Mouse (Mus musculus) activated CD4-positive, CD25-positive, alpha-beta regulatory T cell, adult 9 weeks (primary cell): ENCODE measurements around the gene Commd1. TPM values are rescaled to one million over a fixed set of nuclear protein-coding genes. Genes with fewer than 3 reads are reported as not detected.

Source experiments
- polyA plus RNA-seq: library from polyadenylated mRNA; unstranded; fragments of 100-300 nt; shearing (Covaris generic); gene quantifications from one replicate; pipeline ENCODE4 v1.2.1, GENCODE M21; 2017

Commd1 gene
- 117 TPM for polyA plus RNA-seq

DNA sequence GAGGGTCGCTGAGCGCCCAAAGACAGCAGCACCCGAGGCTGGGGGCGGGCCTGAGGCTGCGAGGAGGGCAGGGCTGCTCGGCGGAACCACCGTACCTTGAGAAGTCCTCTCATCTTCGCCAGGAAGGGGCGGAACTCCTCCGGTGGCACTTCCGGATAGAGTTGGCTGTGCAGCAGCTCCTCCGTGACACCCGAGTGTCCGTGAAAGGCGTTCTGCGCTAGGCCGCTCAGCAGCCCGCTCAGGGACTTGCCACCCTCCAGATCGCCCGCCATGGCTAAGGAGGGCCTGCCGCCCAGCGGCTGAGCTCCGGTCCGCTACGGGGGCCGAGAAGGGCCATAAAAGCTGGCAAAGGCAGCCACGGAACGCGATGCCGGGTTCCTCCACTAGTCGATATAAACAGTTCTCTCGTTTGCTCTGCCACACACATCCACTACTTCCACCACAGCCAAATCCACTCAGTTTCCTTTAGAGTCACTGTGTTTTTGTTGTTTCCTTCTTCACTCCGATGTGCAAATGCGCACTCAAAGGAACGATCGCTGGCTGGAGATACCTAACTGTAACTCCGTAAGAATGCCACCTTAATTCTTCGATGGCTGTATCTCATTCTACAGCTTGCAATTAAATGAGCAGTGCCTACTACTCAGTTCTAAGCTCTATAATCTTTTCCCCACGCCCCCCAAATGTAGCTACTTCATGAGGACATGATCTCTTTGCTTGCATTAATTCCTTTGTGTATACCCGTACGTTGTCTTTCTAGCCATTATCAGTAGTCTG is at the start of gene Commd1, which contains the start of gene Gm28048:
Commd1 (minus strand) TSS at position 399 of the 774 bp plus-strand sequence.
Gm28048 (minus strand) TSS at position 107 of the 774 bp plus-strand sequence.

DNA sequence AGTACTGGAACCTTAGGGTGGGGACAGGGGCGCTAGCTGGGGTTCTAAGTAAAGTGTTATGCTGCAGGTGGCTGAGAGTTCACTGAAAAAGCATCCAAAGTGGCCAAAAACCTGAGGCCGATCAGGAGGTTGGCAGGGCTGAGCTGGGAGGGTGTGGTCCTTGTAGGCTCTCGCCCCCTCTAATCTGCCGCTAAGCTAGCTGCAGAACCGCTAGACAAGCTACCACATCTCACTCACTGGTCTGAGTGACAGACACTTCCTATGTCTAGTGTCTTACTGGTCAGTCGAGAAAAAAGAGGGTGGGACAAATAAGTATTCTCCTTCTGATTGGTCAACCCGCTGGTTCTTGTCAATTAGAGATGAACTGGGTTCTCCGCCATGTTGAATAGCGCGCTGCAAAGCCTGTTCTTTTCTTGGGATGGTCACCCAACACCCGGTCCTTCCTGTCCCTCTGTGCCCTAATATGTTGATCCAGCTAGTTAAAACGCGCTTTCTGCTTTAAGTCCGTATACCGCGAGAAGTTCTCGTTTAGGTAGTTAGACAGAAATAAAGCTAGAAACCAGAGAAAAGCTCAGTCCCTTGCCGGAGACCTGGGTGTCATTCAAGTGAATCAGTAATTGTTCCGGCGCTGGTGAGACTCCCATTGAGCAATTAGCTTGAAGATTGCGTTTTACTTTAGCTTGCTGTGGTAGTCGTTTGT is 25.4 kb upstream of the Commd1 start, which contains the start of gene Fam161a:
Fam161a (plus strand) TSS at position 51 of the 700 bp plus-strand sequence.

DNA sequence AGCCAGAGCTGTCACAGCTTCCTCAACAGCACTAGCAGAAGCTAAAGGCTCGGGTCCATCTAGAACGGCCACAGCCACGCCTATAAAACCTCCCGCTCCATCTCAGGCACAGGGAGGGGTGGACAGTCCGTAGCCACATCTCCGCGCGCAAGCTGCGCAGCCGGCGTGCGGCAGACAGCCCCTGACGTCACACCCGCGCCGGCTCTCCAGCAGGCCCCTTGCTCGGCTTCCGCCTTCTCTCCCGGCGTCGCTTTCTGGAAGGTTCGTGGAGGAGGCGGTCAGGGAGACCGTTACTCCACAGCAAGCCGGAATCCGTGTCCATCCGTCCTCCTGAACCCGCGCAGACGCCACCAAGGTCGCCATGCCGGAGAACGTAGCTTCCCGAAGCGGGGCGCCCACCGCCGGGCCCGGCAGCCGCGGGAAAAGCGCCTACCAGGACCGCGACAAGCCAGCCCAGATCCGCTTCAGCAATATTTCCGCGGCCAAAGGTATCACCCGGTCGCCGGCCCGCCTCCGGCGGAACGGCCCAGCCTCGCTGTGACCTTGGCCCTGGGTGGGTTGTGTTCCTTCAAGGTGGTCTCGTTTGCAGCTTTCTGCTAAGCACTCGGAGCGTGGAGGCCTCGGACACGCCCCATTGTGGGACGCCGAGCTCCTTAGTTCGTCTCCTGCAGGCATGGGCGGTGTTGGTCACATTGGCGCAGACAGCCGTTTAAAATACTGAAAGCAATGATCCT is 8.4 kb upstream of the Commd1 start, which contains the start of gene Cct4:
Cct4 (plus strand) TSS at position 127 of the 734 bp plus-strand sequence.

DNA sequence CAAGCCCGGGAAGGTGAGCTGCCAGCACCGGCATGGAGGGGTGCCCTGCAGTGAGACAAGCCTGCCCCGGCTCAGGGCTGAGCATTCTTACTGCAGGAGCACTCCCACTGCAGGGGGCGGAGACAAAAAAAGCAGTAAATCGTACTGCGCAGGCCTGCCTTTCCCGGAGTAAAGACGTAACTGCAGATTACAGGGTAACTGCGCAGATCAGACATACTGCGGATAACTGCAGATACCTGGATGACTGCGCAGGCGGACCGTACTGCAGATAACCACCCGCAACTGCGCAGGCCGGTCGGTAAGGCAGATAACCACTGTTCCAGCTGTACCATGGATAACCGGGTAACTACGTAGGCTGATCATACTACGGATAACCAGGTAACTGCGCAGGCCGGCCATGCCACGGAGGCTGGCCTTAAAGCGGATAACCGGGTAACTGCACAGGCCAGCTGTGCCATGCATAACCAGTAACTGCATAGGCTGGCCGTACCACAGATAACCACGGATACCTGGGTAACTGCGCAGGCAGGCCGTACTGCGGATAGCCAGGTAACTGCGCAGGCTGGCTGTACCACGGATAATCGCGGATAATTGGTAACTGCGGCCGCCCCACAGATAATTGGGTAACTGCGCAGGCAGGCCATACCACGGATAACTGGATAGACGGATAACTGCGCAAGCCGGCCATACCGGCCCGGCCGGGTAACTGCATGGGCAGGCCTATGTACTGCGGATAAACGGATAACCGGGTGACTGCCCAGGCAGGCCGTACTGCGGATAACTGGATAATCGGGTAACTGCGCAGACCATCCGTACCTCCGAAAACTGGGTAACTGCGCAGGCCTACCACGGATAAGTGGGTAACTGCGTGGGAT is 10.1 kb downstream of the Commd1 start, which contains the start of gene Zrsr1:
Zrsr1 (plus strand) TSS at position 171 of the 875 bp plus-strand sequence.

DNA sequence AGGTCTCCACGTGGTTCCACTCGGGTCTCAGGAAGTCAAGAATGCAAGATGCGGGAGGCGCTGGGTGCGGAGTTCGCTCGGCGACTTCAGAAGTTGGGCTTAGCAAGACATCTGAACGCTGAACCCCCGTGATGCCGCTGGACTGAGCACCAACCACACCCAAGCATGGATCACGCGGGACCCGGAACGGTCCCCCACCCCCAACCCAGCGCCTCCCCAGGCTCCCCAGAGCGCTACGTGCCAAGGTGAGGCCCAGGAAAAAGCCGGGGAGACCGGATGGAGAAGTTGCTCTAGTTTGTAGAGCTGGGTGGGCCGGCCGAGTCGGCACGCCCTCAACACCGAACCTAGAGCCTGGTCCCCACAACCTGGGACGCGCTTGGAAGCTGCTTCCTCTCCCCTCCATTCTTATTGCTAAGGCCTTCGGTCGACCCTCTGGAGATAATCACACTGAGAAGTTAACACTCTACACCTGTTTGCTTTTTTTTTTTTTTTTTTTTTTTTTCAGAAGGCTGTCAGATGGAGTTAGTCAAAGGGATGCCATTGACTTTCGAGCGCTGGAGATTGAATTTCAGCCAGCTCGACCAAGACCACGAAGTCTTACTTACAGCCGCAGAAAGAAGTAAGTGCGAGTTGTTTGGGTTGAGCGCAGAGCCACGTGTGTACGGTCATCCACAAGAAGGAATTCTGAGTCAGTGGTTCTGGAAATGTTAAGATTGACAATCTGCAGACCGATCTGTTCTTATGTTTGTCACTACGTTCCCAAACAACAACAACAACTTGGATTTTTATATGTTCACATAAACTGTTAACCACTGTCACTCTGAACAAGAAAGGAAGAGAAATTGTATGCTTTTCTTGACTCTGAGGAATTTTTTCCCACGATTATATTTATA is 121.6 kb downstream of the Commd1 start, which contains the start of gene B3gnt2:
B3gnt2 (minus strand) TSS at position 627 of the 893 bp plus-strand sequence.

Other genes with a start within 250 kb of the Commd1 start
- 18.5 TPM for gene B3gnt2, start 121.4 kb downstream of the Commd1 start, polyA plus RNA-seq
- gene Zrsr1, start 10.4 kb downstream of the Commd1 start, polyA plus RNA-seq, result 1.6 TPM
- gene Gm28048, start 292 bp downstream of the Commd1 start, polyA plus RNA-seq, result 27.9 TPM
- 274 TPM for gene Cct4, start 8.1 kb upstream of the Commd1 start, polyA plus RNA-seq
- gene Fam161a, start 25.1 kb upstream of the Commd1 start, polyA plus RNA-seq, result 3.1 TPM